Mouse (Mus musculus): ENCODE data around the gene Gm17402.

DNA sequence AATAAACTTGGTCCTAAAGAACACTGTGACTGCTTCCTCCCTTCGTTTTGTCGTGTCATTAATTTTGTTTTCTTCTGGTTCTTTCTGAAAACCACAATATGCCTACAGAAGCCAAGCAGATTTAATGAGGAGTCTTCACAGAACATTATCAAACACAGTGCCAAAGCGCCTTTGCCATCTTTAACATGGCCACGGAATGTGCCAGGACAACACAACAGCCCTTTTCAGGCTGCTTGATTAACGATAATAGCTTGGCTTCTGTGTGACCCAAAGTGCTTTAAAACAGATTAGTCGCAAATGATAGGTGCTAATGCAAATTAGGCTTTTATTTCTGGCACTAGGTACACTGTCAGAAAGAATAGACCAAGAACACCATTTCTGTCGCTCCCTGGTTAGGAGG, 16.6 kb downstream of the Gm17402 start:
- TF ChIP-seq CTCF (IDR thresholded peaks at IDR 0.05; ENCODE audit: low read depth, low read length) (no peak), POLR2A (IDR thresholded peaks at IDR 0.05; ENCODE audit: extremely low read depth, insufficient read depth, low read length) (no peak)

All from liver, adult 2 months (tissue).